Mouse (Mus musculus) forebrain, embryonic 11.5 days (tissue): ENCODE results near the gene Gm20388. TPM values are rescaled to one million over a fixed set of nuclear protein-coding genes. Genes with fewer than 3 reads are reported as not detected.

Experiments
- ATAC-seq: fragments of 200-750 bp; cut with Nextera tagmentation; replicated peaks from 2 replicates; pipeline ENCODE4 v1.8.0; 2017; ENCODE audit warnings: moderate TSS enrichment; ENCODE audit not compliant: low FRiP score
- DNase-seq: peaks from one replicate; pipeline ENCODE4 v3.0.0-alpha.2; 2017; ENCODE audit warnings: low spot score
- H3K27ac ChIP-seq: fragments of 300-500 bp; sonication (generic); 2 replicates; pipeline ENCODE4 v1.5.1; 2014; ENCODE audit warnings: low read depth, low read length
- H3K27me3 ChIP-seq: fragments of 300-500 bp; sonication (generic); 2 replicates; pipeline ENCODE4 v1.6.1; 2014; ENCODE audit warnings: mild to moderate bottlenecking, low read length, mixed read lengths; ENCODE audit not compliant: control insufficient read depth, insufficient read depth
- H3K36me3 ChIP-seq: fragments of 300-500 bp; sonication (generic); 2 replicates; pipeline ENCODE4 v1.6.1; 2014; ENCODE audit warnings: mild to moderate bottlenecking, low read length, moderate library complexity, mixed read lengths; ENCODE audit not compliant: control insufficient read depth, insufficient read depth
- H3K4me1 ChIP-seq: fragments of 300-500 bp; sonication (generic); replicated peaks from 2 replicates; pipeline ENCODE4 v1.6.1; 2014; ENCODE audit warnings: low read length, mixed read lengths; ENCODE audit not compliant: control insufficient read depth, insufficient read depth
- H3K4me2 ChIP-seq: fragments of 300-500 bp; sonication (generic); 2 replicates; pipeline ENCODE4 v1.6.1; 2014; ENCODE audit warnings: low read depth, mild to moderate bottlenecking, low read length, moderate library complexity, mixed read lengths; ENCODE audit not compliant: severe bottlenecking
- H3K4me3 ChIP-seq: fragments of 300-500 bp; sonication (generic); 2 replicates; pipeline ENCODE4 v1.5.1; 2014; ENCODE audit warnings: low read depth, low read length
- H3K9ac ChIP-seq: fragments of 300-500 bp; sonication (generic); 2 replicates; pipeline ENCODE4 v1.6.1; 2014; ENCODE audit warnings: low read length
- H3K9me3 ChIP-seq: fragments of 300-500 bp; sonication (generic); 2 replicates; pipeline ENCODE4 v1.6.1; 2016; ENCODE audit warnings: low read length, mixed read lengths; ENCODE audit not compliant: control insufficient read depth
- WGBS: fragments of 180-500 bp; shearing (Covaris S2); extraction: QIAGEN DNeasy Blood & Tissue Kit; methylation state at CpG from one replicate; pipeline ENCODE4 v1.1.7; 2014; 5-methylcytosine and 5-hydroxymethylcytosine counted together
- polyA plus RNA-seq: library from polyadenylated mRNA; unstranded; fragments of >200 nt; fragmentation: Nextera tagmentation; extraction: Ambion mirVana; gene quantifications from 2 replicates; pipeline ENCODE4 v1.2.1, GENCODE M21; 2014

The Gm20388 gene
- polyA plus RNA-seq, 1 experiment from 2014 or later = not detected

GRCm38 (mm10) chr8:124190388-124190787 is 4279.7 kb downstream of the Gm20388 start:
- no peaks in the 10 kb centered on the region for H3K4me1 ChIP-seq
- H3K9ac ChIP-seq = no peak overlapping the region
- ATAC-seq (no peak), DNase-seq (no peak)
- no peak overlapping the region for H3K27ac ChIP-seq
- WGBS = 80% methylated on average over 7 of the region's 7 CpGs
- no peaks in the 10 kb centered on the region for H3K9me3 ChIP-seq
- no peaks in the 10 kb centered on the region for H3K36me3 ChIP-seq
- H3K4me3 ChIP-seq = no peak overlapping the region
- no peaks in the 10 kb centered on the region; the same call in 1 of the 2 replicates for H3K27me3 ChIP-seq
- no peak overlapping the region for H3K4me2 ChIP-seq

DNA sequence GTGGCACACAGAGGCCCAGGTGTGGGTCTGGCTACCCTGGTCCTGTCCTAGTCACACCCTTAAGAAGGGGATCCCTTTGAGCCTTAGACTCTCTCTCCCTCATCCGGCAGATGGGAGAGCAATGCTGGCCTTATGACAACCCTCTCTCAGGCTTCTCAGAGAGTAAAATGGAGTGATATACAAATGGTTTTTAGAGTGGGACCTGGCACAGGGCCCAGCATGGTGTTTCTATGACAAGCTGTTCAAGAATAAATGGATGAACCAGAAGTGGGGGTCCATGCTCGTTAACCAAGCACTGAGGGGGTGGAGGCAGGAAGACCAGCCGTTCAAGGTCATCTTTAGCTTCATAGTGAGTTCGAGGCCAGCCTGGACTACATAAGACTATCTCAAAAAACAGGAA is 4281.6 kb downstream of the Gm20388 start:
- H3K4me2 ChIP-seq = no peak overlapping the region
- H3K9ac ChIP-seq = no peak overlapping the region
- DNase-seq (no peak), ATAC-seq (no peak)
- 79% methylated on average over 4 of the region's 4 CpGs for WGBS
- no peaks in the 10 kb centered on the region for H3K36me3 ChIP-seq
- H3K9me3 ChIP-seq = no peaks in the 10 kb centered on the region
- H3K4me3 ChIP-seq = no peak overlapping the region
- no peaks in the 10 kb centered on the region for H3K27me3 ChIP-seq
- H3K4me1 ChIP-seq = peaks cover 2% of the 10 kb centered on the region; the same call in 1 of the 2 replicates
- H3K27ac ChIP-seq = no peak overlapping the region

- WGBS = 93% methylated on average over 10 of the region's 10 CpGs
- Histone ChIP-seq H3K4me3 (no peak overlapping the region), H3K9ac (no peak overlapping the region), H3K4me1 (peaks cover 2% of the 10 kb centered on the region; the same call in 1 of the 2 replicates), H3K36me3 (no peaks in the 10 kb centered on the region), H3K9me3 (no peaks in the 10 kb centered on the region), H3K27ac (no peak overlapping the region), H3K27me3 (no peaks in the 10 kb centered on the region), H3K4me2 (no peak overlapping the region)
- no peak for ATAC-seq
- no peak for DNase-seq
These were observed 4282.3 kb downstream of the Gm20388 start for GRCm38 (mm10) chr8:124192976-124193375.

GRCm38 (mm10) chr8:124193992-124194391 is 4283.4 kb downstream of the Gm20388 start:
- H3K36me3 ChIP-seq = no peaks in the 10 kb centered on the region
- no peak overlapping the region for H3K27ac ChIP-seq
- peaks cover 2% of the 10 kb centered on the region; the same call in 1 of the 2 replicates for H3K4me1 ChIP-seq
- no peak overlapping the region for H3K4me2 ChIP-seq
- no peaks in the 10 kb centered on the region for H3K27me3 ChIP-seq
- H3K9ac ChIP-seq = no peak overlapping the region
- WGBS = 81% methylated on average over 5 of the region's 5 CpGs
- no peak for ATAC-seq
- H3K4me3 ChIP-seq = no peak overlapping the region
- H3K9me3 ChIP-seq = no peaks in the 10 kb centered on the region
- no peak for DNase-seq

DNA sequence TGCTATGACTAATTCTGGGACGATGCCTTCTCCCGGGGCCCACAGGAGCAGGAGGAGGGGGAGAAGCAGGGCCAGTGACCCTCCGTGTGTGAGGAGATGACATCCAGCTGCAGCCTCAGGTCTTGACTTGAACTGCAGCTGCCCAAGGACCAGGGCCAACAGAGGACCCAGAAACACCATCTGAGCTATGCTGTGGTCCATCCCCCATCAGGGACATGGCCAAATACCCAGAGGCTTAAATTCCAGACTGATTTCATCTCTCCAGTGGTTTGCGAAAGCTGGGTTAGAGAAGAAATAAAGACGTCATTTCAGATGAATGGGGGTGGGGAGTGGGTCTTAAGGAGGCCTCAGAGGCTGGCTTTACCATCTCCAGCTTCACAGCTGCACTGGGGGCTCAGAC is 4285.6 kb downstream of the Gm20388 start:
- Histone ChIP-seq H3K27me3 (no peaks in the 10 kb centered on the region), H3K4me1 (peaks cover 2% of the 10 kb centered on the region; the same call in 1 of the 2 replicates), H3K9ac (no peak overlapping the region; the same call in 1 of the 2 replicates), H3K9me3 (no peaks in the 10 kb centered on the region), H3K4me3 (no peak overlapping the region), H3K27ac (no peak overlapping the region), H3K4me2 (no peak overlapping the region), H3K36me3 (no peaks in the 10 kb centered on the region)
- WGBS = 71% methylated on average over 5 of the region's 5 CpGs
- no peak for ATAC-seq
- DNase-seq = no peak

DNA sequence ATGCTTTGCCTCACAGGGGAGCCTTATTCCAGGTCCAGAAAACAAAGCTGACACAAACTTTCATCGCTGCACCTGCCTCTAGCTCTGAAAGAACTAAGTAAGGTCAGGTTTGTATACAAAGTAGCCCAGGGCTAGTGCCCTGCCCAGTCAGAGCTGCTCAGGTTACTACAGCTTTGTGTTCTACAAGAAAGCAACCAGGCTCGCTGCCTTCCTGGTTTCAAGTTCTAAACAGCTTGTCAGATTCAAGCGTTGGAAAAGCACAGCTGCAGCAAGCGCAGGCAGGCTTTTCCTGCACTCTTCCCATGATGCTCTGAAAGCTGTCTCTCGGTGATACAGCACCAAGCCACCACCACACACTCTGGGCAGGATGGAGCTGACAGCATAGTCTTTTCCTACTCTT is 4286.2 kb downstream of the Gm20388 start:
- H3K4me3 ChIP-seq = no peak overlapping the region
- H3K9ac ChIP-seq = no peak overlapping the region; the same call in 1 of the 2 replicates
- WGBS = 60% methylated on average over 5 of the region's 5 CpGs
- no peaks in the 10 kb centered on the region for H3K27me3 ChIP-seq
- H3K27ac ChIP-seq = no peak overlapping the region
- DNase-seq = no peak
- H3K4me2 ChIP-seq = no peak overlapping the region
- ATAC-seq = no peak
- no peaks in the 10 kb centered on the region for H3K36me3 ChIP-seq
- no peaks in the 10 kb centered on the region for H3K9me3 ChIP-seq
- peaks cover 2% of the 10 kb centered on the region; the same call in 1 of the 2 replicates for H3K4me1 ChIP-seq

DNA sequence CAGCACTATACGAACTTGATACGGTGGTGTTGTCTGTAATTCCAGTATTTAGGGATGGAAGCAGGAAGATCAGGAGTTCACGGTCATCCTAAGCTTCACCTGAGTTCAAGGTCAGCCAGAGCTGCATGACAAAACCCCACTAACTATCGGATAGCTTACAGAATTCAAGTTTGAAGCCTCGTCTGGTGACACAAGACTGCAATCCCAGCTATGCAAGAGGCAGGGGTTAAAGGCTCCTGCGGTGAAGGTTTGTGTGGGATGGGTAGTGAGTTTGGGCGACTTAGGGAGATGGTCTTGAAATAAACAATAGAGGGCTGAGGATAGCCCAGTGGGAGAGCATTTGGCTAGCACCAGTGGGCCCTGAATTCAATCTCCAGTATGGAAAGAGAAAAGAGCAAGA is 4287.6 kb downstream of the Gm20388 start:
- H3K27ac ChIP-seq = no peak overlapping the region
- H3K9ac ChIP-seq = no peak overlapping the region
- no peak overlapping the region for H3K4me3 ChIP-seq
- H3K36me3 ChIP-seq = no peaks in the 10 kb centered on the region
- H3K4me1 ChIP-seq = peaks cover 2% of the 10 kb centered on the region; the same call in 1 of the 2 replicates
- H3K4me2 ChIP-seq = no peak overlapping the region
- H3K9me3 ChIP-seq = no peaks in the 10 kb centered on the region
- H3K27me3 ChIP-seq = no peaks in the 10 kb centered on the region
- WGBS = 77% methylated on average over 7 of the region's 7 CpGs
- DNase-seq (no peak), ATAC-seq (no peak)

GRCm38 (mm10) chr8:124200400-124200799 is 4289.8 kb downstream of the Gm20388 start:
- H3K4me3 ChIP-seq = no peak overlapping the region
- no peak overlapping the region for H3K9ac ChIP-seq
- WGBS = 87% methylated on average over 7 of the region's 7 CpGs
- no peak for ATAC-seq
- DNase-seq = no peak
- H3K4me2 ChIP-seq = no peak overlapping the region
- H3K4me1 ChIP-seq = peaks cover 2% of the 10 kb centered on the region; the same call in 1 of the 2 replicates
- H3K27ac ChIP-seq = no peak overlapping the region
- H3K27me3 ChIP-seq = no peaks in the 10 kb centered on the region
- no peaks in the 10 kb centered on the region for H3K36me3 ChIP-seq
- H3K9me3 ChIP-seq = no peaks in the 10 kb centered on the region

DNA sequence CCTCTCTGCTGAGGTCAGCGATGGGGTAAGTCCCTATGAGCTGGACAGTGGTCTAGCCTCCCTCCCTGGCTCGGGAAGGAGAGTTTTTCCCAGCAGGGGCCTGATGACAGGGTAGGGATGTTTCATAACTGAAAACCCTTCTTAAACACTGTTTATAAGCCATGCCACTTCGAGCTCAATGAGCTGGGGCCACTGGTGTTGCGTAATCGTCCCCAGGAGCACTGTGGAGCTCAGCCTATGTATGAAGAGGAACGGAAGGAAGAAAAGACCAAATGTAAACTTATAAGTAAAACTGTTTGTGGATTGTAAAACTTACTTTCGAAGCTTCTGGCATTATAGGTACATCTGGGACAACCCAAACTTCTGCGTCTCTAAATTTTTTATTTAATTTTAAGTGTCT is 4291.1 kb downstream of the Gm20388 start:
- Histone ChIP-seq H3K4me2 (no peak overlapping the region), H3K27me3 (no peaks in the 10 kb centered on the region)
- ATAC-seq = no peak

More for the DNA sequence above, 4291.1 kb downstream of the Gm20388 start:
- Histone ChIP-seq H3K27ac (no peak overlapping the region), H3K4me1 (no peaks in the 10 kb centered on the region; the same call in 1 of the 2 replicates), H3K9me3 (no peaks in the 10 kb centered on the region), H3K4me3 (no peak overlapping the region), H3K36me3 (no peaks in the 10 kb centered on the region), H3K9ac (no peak overlapping the region)
- WGBS = 86% methylated on average over 8 of the region's 8 CpGs
- no peak for DNase-seq
